In genomic region chr10:21614520-21614919, GRCm38 (mm10) we compare ENCODE assay signal across 25 mouse cellular contexts. TPM values are rescaled to one million over a fixed set of nuclear protein-coding genes. Genes with fewer than 3 reads are reported as not detected.
DNase-seq lines count a peak whose midpoint lies in the region; ATAC-seq and TF ChIP-seq lines count a peak whose summit lies in the region.
"Had no signal": no experiment of that assay in that cellular context is flagged by ENCODE, and none has a peak within 500 bp of the region (broad histone marks: within the 10 kb centered on the region; RNA-seq: fewer than 3 reads in every experiment).

No protein-coding gene starts in this region.

- H3K4me3 ChIP-seq in gastrocnemius, adult 2 months, result no peak overlapping the region

- H3K27ac ChIP-seq in gastrocnemius, adult 2 months, result peak overlapping the region; percentile 50; the same call in 1 of the 2 replicates

- DNase-seq in gastrocnemius, adult 2 months, result no peak
- DNase-seq in gastrocnemius, postnatal 36 days, result no peak
- peak; percentile 59 for DNase-seq in fat pad, adult 2 months (ENCODE audit: extremely low read depth, low read depth, low spot score)
- DNase-seq in gonadal fat pad, adult 2 months (ENCODE audit: low read depth), result peak; percentile 54
- no peak for DNase-seq in kidney, adult 9 months
- DNase-seq: adrenal gland, adult 2 months; adrenal gland, adult 8-10 months; adrenal gland, postnatal 10 days; adrenal gland, postnatal 14 days; adrenal gland, postnatal 25 days; adrenal gland, postnatal 36 days; B cell, adult 2 months; cerebellum, adult 11 months; cerebellum, adult 11-12 months; cerebellum, adult 18-20 months had no signal

- intact Hi-C loops in gastrocnemius, adult 2 months (cut with DNase I), result no loop called here
- intact Hi-C loops in gastrocnemius, postnatal 36 days (cut with DNase I), result no loop called here

- no peak for TF ChIP-seq CTCF in gastrocnemius, adult 2 months (IDR thresholded peaks at IDR 0.05)

- ATAC-seq in inflammation-experienced regulatory T-cells, adult 6 months, result no peak
- ATAC-seq: activated CD4-positive, CD25-positive, alpha-beta regulatory T cell, adult 4 months; CD4-positive, CD25-positive, alpha-beta regulatory T cell, adult 4 months; Patski had no signal

RNA-seq across cellular contexts. Expression of gene 1700020N01Rik, which starts 21.6 kb away (rescaled TPM):
- total RNA-seq in gastrocnemius, adult 2 months (2021), result not detected
- total RNA-seq in gastrocnemius, postnatal 36 days (2021), result not detected
- 0.15 TPM in 1 of 2 replicates, not detected in the other for polyA plus RNA-seq in gonadal fat pad, adult 2 months (2012; rRNA removed)
- not detected for polyA plus RNA-seq in inflammation-experienced regulatory T-cells, adult 6 months (2017; shearing (Covaris generic))
- total RNA-seq: adrenal gland, adult 18-20 months; adrenal gland, adult 2 months; adrenal gland, adult 8-10 months; adrenal gland, postnatal 10 days; adrenal gland, postnatal 14 days; adrenal gland, postnatal 36 days; CH12.LX; G1E; MEL had no signal
- polyA plus RNA-seq: activated CD4-positive, CD25-positive, alpha-beta regulatory T cell, adult 4 months; adrenal gland, adult 2 months; brain, embryonic 14.5 days; C2C12; CD4-positive, CD25-positive, alpha-beta regulatory T cell, adult 4 months; G1E; Patski had no signal

Comparison
In these comparisons a context has a peak if more than half of its experiments do, and no peak if none do; other contexts are left out.
1. DNase-seq: peak in fat pad, adult 2 months (single experiment) and gonadal fat pad, adult 2 months (single experiment); none in gastrocnemius, adult 2 months (single experiment), gastrocnemius, postnatal 36 days (0 of 2) and kidney, adult 9 months (single experiment).